Mouse (Mus musculus): ENCODE measurements around the gene Gm2163. TPM values are rescaled to one million over a fixed set of nuclear protein-coding genes. Genes with fewer than 3 reads are reported as not detected.
"Not testable (repeated sequence)": the region's sequence is repeated elsewhere in the genome, so short reads cannot be mapped to it uniquely, and the experiment has no call there.

The Gm2163 gene
- total RNA-seq (2021) (under 1 TPM; 0.31 to 0.78 TPM), polyA plus RNA-seq (2012; rRNA removed) (0.28 and 0.36 TPM in 2 replicates)
- long read RNA-seq, result 0 reads

- DNase-seq, result not testable (repeated sequence)
Observed at GRCm38 (mm10) chr4:42466452-42466851, at the start of gene Gm2163. Gm2163 (plus strand) TSS chr4:42466752.

- DNase-seq, result not testable (repeated sequence)
Observed at GRCm38 (mm10) chr4:42439078-42439477, 27.5 kb upstream of the Gm2163 start, which contains the start of gene Gm21586. Gm21586 (plus strand) TSS chr4:42439378.

GRCm38 (mm10) chr4:42528075-42528474, 61.5 kb downstream of the Gm2163 start, which contains the start of gene Fam205a2:
Fam205a2 (minus strand) TSS chr4:42528175.
- not testable (repeated sequence) for DNase-seq

- not testable (repeated sequence) for DNase-seq
Observed at GRCm38 (mm10) chr4:42611895-42612294, 145.3 kb downstream of the Gm2163 start, which contains the start of gene Gm10591. Gm10591 (plus strand) TSS chr4:42612195.

- DNase-seq, result not testable (repeated sequence)
Observed at GRCm38 (mm10) chr4:42629419-42629818, 162.9 kb downstream of the Gm2163 start, which contains the start of gene Gm2564. Gm2564 (plus strand) TSS chr4:42629719.

Other genes starting within 250 kb of the Gm2163 start
- under 1 TPM; 0.76 to 0.84 TPM for gene Gm10600, start 226.1 kb upstream of the Gm2163 start, total RNA-seq (2021)
- not detected in 2 replicates for gene Gm10600, start 226.1 kb upstream of the Gm2163 start, polyA plus RNA-seq (2012; rRNA removed)
- not detected for gene Ccl21b, start 211.0 kb upstream of the Gm2163 start, total RNA-seq (2021)
- not detected in 2 replicates for gene Ccl21b, start 211.0 kb upstream of the Gm2163 start, polyA plus RNA-seq (2012; rRNA removed)
- gene Gm21953, start 172.5 kb upstream of the Gm2163 start, total RNA-seq (2021), result not detected
- gene Gm21953, start 172.5 kb upstream of the Gm2163 start, polyA plus RNA-seq (2012; rRNA removed), result not detected in 2 replicates
- not detected for gene Fam205a3, start 148.4 kb upstream of the Gm2163 start, total RNA-seq (2021)
- gene Fam205a3, start 148.4 kb upstream of the Gm2163 start, polyA plus RNA-seq (2012; rRNA removed), result not detected in 2 replicates
- gene Gm21586, start 27.4 kb upstream of the Gm2163 start, total RNA-seq (2021), result not detected
- not detected in 2 replicates for gene Gm21586, start 27.4 kb upstream of the Gm2163 start, polyA plus RNA-seq (2012; rRNA removed)
- not detected for gene Fam205a2, start 61.4 kb downstream of the Gm2163 start, total RNA-seq (2021)
- gene Fam205a2, start 61.4 kb downstream of the Gm2163 start, polyA plus RNA-seq (2012; rRNA removed), result not detected in 2 replicates
- not detected for gene Gm10591, start 145.4 kb downstream of the Gm2163 start, total RNA-seq (2021)
- not detected in 2 replicates for gene Gm10591, start 145.4 kb downstream of the Gm2163 start, polyA plus RNA-seq (2012; rRNA removed)
- gene Gm2564, start 163.0 kb downstream of the Gm2163 start, total RNA-seq (2021), result 10 to 100 TPM; 14.5 to 24.0 TPM
- gene Gm2564, start 163.0 kb downstream of the Gm2163 start, polyA plus RNA-seq (2012; rRNA removed), result 13.6 and 16.2 TPM in 2 replicates
- not detected for gene Ccl27b, start 188.5 kb downstream of the Gm2163 start, total RNA-seq (2021)
- gene Ccl27b, start 188.5 kb downstream of the Gm2163 start, polyA plus RNA-seq (2012; rRNA removed), result not detected in 2 replicates
- gene Il11ra2, start 195.1 kb downstream of the Gm2163 start, total RNA-seq (2021), result not detected
- 0.34 and 0.61 TPM in 2 replicates for gene Il11ra2, start 195.1 kb downstream of the Gm2163 start, polyA plus RNA-seq (2012; rRNA removed)